Mouse (Mus musculus) heart, postnatal 0 days (tissue): ENCODE results near the gene Tpp1. TPM values are rescaled to one million over a fixed set of nuclear protein-coding genes. Genes with fewer than 3 reads are reported as not detected.
A peak's percentile ranks its signal among the peaks of the same experiment; 100 is the strongest.

Source experiments
- ATAC-seq: fragments of 200-750 bp; cut with Nextera tagmentation; 2 replicates; pipeline ENCODE4 v1.8.0; 2017; ENCODE audit warnings: low read depth, moderate number of reproducible peaks, moderate library complexity; ENCODE audit not compliant: insufficient read depth
- DNase-seq: peaks from one replicate; pipeline ENCODE4 v3.0.0-alpha.2; 2016; ENCODE audit warnings: low spot score
- H3K27ac ChIP-seq: fragments of 300-500 bp; sonication (generic); 2 replicates; pipeline ENCODE4 v1.5.1; 2014; ENCODE audit warnings: low read depth, mild to moderate bottlenecking
- H3K27me3 ChIP-seq: fragments of 300-500 bp; sonication (generic); 2 replicates; pipeline ENCODE4 v1.6.1; 2014; ENCODE audit warnings: low read length, mixed read lengths; ENCODE audit not compliant: control insufficient read depth, insufficient read depth
- H3K36me3 ChIP-seq: fragments of 300-500 bp; sonication (generic); replicated peaks from 2 replicates; pipeline ENCODE4 v1.6.1; 2014; ENCODE audit warnings: low read length, mixed read lengths; ENCODE audit not compliant: control insufficient read depth, insufficient read depth
- H3K4me1 ChIP-seq: fragments of 300-500 bp; sonication (generic); 2 replicates; pipeline ENCODE4 v1.6.1; 2014; ENCODE audit warnings: antibody characterized with exemption; ENCODE audit not compliant: control insufficient read depth, insufficient read depth
- H3K4me2 ChIP-seq: fragments of 300-500 bp; sonication (generic); 2 replicates; pipeline ENCODE4 v1.6.1; 2014; ENCODE audit warnings: low read depth, mild to moderate bottlenecking, low read length, moderate library complexity
- H3K4me3 ChIP-seq: fragments of 300-500 bp; sonication (generic); 2 replicates; pipeline ENCODE4 v1.5.1; 2014; ENCODE audit warnings: low read depth, low read length
- H3K9ac ChIP-seq: fragments of 300-500 bp; sonication (generic); replicated peaks from 2 replicates; pipeline ENCODE4 v1.6.1; 2014; ENCODE audit warnings: low read depth, low read length, mixed read lengths
- H3K9me3 ChIP-seq: fragments of 300-500 bp; sonication (generic); replicated peaks from 2 replicates; pipeline ENCODE4 v1.6.1; 2016; ENCODE audit warnings: low read length; ENCODE audit not compliant: control insufficient read depth
- CTCF ChIP-seq: IDR thresholded peaks from 2 replicates; pipeline ENCODE4 v1.5.1; 2016; ENCODE audit warnings: antibody characterized with exemption, control low read depth, low read depth
- EP300 ChIP-seq: IDR thresholded peaks from 2 replicates; pipeline ENCODE4 v1.6.1; 2016; ENCODE audit warnings: antibody characterized with exemption, low read depth
- WGBS: fragments of 180-500 bp; shearing (Covaris S2); extraction: QIAGEN DNeasy Blood & Tissue Kit; methylation state at CpG from one replicate; pipeline ENCODE4 v1.1.7; 2014; 5-methylcytosine and 5-hydroxymethylcytosine counted together
- polyA plus RNA-seq: library from polyadenylated mRNA; unstranded; fragments of >200 nt; fragmentation: Nextera tagmentation; extraction: Ambion mirVana; gene quantifications from 2 replicates; pipeline ENCODE4 v1.2.1, GENCODE M21; 2015
- total RNA-seq: library from RNA; depleted of rRNA; stranded (reverse); fragments of >200 nt; gene quantifications from 2 replicates; pipeline ENCODE4 v1.2.3, GENCODE M21; 2014; ENCODE audit warnings: low replicate concordance; rRNA removed

Gene Tpp1
- 89.7 and 99.9 TPM in 2 replicates for total RNA-seq
- polyA plus RNA-seq = 54.8 and 61.2 TPM in 2 replicates

- H3K4me2 ChIP-seq = peak within 1 kb of the TSS; percentile 81
- H3K4me3 ChIP-seq = peak within 1 kb of the TSS; percentile 58
- 0 out of 2 replicates have a peak, but pooled peaks cover 10% of the 10 kb centered on the region for H3K4me1 ChIP-seq
- H3K27me3 ChIP-seq = no peaks in the 10 kb centered on the region
- peak within 1 kb of the TSS; percentile 56 for H3K9ac ChIP-seq
- 16% methylated on average over 20 of the region's 20 CpGs for WGBS
- H3K9me3 ChIP-seq = no peaks in the 10 kb centered on the region
- ATAC-seq = peak; percentile 96
- peak; percentile 95 for DNase-seq
- TF ChIP-seq EP300 (no peak), CTCF (no peak)
- H3K27ac ChIP-seq = peak within 1 kb of the TSS; percentile 14; the same call in 1 of the 2 replicates
- peaks cover 42% of the 10 kb centered on the region for H3K36me3 ChIP-seq
Measured at GRCm38 (mm10) chr7:105751491-105752433, at the start of gene Tpp1. Gene Tpp1 (minus strand): TSS chr7:105752235.

DNA sequence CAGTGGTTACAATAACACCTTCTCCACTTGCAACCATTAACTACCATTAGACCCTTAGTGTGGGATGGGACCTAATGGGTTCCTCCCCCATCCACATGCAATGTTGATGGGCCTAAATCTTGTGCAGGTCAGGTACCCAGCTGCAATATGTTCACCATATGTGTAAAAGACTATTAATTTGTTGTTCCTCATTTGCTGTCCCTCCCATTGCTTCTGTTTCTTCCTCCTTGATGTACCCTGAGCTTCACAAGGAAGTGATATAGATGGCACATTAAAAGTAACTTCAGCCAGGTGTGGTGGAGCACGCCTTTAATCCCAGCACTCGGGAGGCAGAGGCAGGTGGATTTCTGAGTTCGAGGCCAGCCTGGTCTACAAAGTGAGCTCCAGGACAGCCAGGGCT lies 44.9 kb upstream of the Tpp1 start:
- no peak for ATAC-seq
- TF ChIP-seq CTCF = no peak
- no peak for TF ChIP-seq EP300

GRCm38 (mm10) chr7:105795759-105796366 lies 43.8 kb upstream of the Tpp1 start:
- Histone ChIP-seq H3K9ac (no peak overlapping the region), H3K4me3 (no peak overlapping the region), H3K36me3 (no peaks in the 10 kb centered on the region), H3K9me3 (no peaks in the 10 kb centered on the region), H3K27me3 (no peaks in the 10 kb centered on the region), H3K4me2 (no peak overlapping the region), H3K4me1 (no peaks in the 10 kb centered on the region), H3K27ac (no peak overlapping the region)
- TF ChIP-seq CTCF (peak; percentile 27; the same call in 1 of the 2 replicates), EP300 (no peak)
- DNase-seq (no peak), ATAC-seq (no peak)
- WGBS = 25% methylated on average over 7 of the region's 7 CpGs

More for the DNA sequence above, 44.9 kb upstream of the Tpp1 start:
- Histone ChIP-seq H3K4me3 (no peak overlapping the region), H3K27ac (no peak overlapping the region), H3K9ac (no peak overlapping the region), H3K27me3 (no peaks in the 10 kb centered on the region), H3K4me2 (no peak overlapping the region), H3K9me3 (no peaks in the 10 kb centered on the region), H3K36me3 (no peaks in the 10 kb centered on the region), H3K4me1 (no peaks in the 10 kb centered on the region)
- DNase-seq = no peak
- 73% methylated on average over 2 of the region's 3 CpGs for WGBS

DNA sequence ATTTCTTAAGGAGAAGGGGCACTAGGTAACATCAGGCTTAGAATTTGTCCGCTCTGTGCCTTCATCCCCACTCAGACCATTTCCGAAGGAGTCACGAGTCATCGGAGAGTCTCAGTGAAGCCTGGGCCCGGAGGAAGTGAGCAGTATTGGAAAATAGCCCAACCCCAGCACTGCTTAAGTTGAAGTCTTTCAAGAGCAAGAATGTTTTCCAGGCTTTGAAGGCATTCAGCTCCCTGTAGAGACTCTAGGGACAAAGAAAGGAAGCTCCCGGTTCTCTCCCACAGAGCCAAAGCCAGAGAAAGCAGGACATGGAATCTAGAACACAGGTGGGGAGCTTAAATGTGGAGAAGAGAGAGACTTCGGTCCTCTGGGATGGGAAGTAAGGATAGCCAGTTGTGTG lies 41.7 kb upstream of the Tpp1 start:
- DNase-seq (no peak), ATAC-seq (peak; percentile 58)
- 50% methylated on average over 7 of the region's 7 CpGs for WGBS

GRCm38 (mm10) chr7:105791147-105791546 lies 39.1 kb upstream of the Tpp1 start:
- no peak overlapping the region for H3K4me3 ChIP-seq
- H3K36me3 ChIP-seq = no peaks in the 10 kb centered on the region
- H3K27ac ChIP-seq = no peak overlapping the region
- no peak overlapping the region for H3K4me2 ChIP-seq
- ATAC-seq = no peak
- no peaks in the 10 kb centered on the region for H3K4me1 ChIP-seq
- peaks cover 19% of the 10 kb centered on the region for H3K27me3 ChIP-seq
- WGBS = 79% methylated on average over 1 of the region's 1 CpGs
- H3K9ac ChIP-seq = no peak overlapping the region
- TF ChIP-seq CTCF (no peak), EP300 (no peak)
- H3K9me3 ChIP-seq = no peaks in the 10 kb centered on the region
- no peak for DNase-seq

More for the DNA sequence above, 41.7 kb upstream of the Tpp1 start:
- peak overlapping the region; percentile 56 for H3K27ac ChIP-seq
- no peak overlapping the region for H3K4me3 ChIP-seq
- TF ChIP-seq EP300 = no peak
- no peak for TF ChIP-seq CTCF
- H3K9me3 ChIP-seq = no peaks in the 10 kb centered on the region
- H3K4me1 ChIP-seq = no peaks in the 10 kb centered on the region
- H3K36me3 ChIP-seq = no peaks in the 10 kb centered on the region
- H3K4me2 ChIP-seq = no peak overlapping the region
- H3K9ac ChIP-seq = no peak overlapping the region
- no peaks in the 10 kb centered on the region for H3K27me3 ChIP-seq
